Mouse (Mus musculus): Measurements from ENCODE around the gene Mlst8.
A peak's percentile ranks its signal among the peaks of the same experiment; 100 is the strongest.
"Not testable (repeated sequence)": the region's sequence is repeated elsewhere in the genome, so short reads cannot be mapped to it uniquely, and the experiment has no call there.

The Mlst8 gene

DNA sequence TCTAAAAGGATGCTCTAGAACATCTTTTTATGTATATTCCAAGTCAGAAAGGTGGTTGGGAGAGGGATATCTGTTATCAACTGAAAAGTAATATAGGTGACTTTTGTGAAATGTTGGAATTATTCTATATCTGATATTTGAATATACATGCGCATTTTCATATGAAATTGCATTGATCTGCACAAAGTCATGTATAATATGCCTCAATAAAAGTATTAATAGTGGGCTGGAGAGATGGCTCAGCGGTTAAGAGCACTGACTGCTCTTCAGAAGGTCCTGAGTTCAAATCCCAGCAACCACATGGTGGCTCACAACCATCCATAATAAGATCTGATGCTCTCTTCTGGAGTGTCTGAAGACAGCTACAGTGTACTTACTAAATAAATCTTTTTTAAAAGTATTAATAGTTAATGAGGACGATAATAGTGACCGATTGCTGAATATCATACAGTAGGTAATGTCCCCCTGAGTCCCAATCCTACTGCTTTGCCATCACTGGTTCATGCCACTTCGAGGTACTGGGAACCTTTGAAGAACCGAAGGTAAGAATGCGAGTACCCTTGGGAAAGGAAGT, 9.5 kb downstream of the Mlst8 start:
- no peak for DNase-seq (ENCODE audit: low read depth, low spot score)

DNA sequence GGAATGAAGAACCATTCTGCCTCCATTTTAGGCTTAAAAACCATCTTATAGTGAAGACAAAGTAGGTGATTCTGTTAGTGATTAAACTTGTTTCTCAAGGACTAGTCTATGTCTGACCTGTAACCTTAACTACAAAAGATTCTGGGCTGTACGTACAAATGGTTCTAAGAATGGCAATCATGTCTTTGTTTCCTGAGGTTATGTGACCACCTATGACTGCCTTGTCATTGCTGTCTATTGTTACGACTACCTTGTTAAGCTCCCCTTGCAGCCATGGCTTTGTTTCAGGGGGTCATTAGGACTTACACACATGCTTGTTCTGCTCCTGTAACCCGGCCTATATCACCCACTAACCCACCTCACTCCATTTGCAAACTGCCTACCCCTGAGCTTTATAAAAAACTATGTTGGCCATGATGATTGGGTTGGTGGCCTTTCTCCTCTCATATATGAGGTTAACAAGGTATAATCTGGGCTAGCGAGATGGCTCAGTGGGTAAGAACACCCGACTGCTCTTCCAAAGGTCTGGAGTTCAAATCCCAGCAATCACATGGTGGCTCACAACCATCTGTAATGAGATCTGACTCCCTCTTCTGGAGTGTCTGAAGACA, 10.1 kb downstream of the Mlst8 start:
- peak; percentile 62 for DNase-seq (ENCODE audit: low read depth, low spot score)

DNA sequence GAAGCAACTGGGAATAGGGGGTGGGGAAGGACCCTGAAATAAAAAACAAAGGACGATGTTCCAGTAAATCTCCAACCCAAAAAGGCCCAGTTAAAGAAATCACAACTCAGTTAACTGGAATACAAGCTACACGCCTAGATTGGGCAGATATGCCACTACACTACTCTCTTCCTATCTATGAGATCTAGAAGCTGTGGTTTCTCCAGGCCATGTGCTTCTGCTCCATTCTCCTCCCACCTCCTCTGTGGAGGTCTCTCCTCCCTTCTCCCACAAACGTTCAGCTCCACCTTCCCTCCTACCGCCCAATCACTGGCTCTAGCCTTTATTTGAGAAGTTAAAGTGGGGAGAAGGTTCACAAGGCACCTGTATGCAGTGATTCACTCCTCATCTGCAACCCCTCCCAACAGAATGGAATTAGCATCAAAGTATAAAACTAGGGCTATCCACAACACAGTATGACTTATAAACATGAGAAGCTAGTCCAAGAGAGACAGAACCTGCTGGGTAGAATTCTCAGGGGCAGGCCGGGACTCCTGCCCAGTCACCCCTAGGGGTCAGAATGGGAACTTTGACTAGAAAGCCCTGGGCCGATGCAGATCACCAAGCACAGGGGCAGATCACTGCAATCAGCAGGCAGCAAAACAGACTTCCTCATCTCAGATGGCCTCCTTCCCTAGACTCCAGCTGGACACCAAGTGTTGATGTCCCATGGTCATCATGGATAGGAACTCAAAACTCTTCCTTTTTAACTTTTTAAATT, 15.3 kb downstream of the Mlst8 start:
- DNase-seq (ENCODE audit: low read depth, low spot score), result peak; percentile 83

GRCm38 (mm10) chr17:24462932-24463331, 15.9 kb downstream of the Mlst8 start:
- no peak for DNase-seq (ENCODE audit: low read depth, low spot score)

DNA sequence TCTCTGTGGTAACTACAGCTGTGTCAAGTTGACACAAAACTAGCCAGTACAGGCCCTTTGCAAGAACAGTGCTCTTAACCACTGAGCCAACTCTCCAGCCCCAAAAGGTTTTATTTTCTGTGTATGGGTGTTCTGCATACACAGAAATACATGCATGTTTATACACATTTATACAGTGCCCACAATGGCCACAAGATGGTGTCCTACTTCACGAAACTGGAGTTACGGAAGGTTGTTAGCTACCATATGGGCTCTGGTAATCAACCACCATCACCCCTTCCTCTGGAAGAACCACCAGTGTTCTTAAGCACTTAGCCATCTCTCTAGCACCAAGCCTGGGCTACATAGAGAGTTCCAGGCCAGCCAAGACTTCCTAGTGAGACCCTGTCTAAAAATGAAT, 17.3 kb downstream of the Mlst8 start:
- DNase-seq (ENCODE audit: low read depth, low spot score), result peak; percentile 78

GRCm38 (mm10) chr17:24455523-24456206, 23.2 kb downstream of the Mlst8 start:
- DNase-seq (ENCODE audit: low read depth, low spot score), result not testable (repeated sequence)

DNA sequence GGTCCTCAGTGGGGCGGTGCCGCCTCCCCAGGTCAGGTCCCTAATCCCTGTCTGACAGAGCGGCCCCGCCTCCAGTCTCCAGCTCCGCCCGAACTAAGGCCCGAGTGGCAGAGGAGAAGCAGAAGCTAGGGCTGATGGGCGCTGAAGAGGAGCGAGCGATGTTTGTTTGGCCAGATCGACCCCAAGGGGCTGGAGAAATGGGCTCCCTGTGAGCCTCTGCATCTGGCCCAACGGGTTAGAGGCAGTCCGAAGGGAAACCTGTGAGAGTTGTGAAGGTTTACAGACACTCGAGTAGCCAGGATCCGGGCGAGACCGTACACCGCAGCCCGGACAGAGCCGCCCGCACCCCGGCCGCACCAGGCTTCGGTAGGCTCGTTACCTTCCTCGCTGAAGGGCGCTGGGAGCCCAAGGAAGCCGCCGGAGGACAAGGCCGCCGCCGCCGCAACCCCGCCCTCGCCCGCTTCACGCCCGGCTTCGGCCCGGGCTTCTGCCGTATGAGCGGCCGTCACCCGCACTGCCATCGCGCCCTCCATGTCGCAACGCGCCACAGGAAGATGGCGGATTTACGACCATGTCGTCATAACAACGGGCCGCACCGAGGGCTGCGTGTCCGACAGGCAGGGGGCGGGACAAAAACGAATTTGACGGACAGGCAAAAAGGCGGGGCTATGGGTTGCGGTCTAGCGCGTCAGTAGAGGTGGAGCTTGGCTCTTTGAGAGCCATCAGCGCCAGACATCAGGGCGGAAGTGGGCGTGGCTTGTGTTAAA, 23.9 kb downstream of the Mlst8 start:
- peak; percentile 100 for DNase-seq (ENCODE audit: low read depth, low spot score)

DNA sequence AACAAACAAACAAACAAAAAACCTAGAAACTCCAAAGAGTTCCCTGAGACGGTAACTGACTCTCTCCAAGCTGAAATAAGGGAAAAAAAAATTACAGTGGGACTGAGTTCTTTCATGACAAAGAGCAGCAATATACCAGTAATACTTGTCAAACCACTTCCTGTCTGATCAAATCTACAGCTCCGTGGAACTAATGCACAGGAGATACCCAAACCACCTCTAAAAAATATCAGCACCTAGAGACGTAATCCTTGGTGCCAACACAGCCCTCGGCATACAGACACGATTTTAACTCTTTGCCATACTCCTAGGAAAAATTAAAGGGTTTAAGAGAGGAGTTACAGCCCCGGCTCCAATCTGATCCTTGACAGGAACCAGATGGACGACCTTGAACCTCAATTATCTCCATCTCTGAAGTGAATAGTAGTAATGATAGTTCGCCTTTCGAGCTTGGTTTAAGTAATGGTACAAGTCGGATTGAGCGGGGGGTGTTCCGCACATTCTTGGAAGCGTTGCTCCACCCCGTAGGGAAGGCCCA, 24.6 kb downstream of the Mlst8 start:
- no peak for DNase-seq (ENCODE audit: low read depth, low spot score)

DNA sequence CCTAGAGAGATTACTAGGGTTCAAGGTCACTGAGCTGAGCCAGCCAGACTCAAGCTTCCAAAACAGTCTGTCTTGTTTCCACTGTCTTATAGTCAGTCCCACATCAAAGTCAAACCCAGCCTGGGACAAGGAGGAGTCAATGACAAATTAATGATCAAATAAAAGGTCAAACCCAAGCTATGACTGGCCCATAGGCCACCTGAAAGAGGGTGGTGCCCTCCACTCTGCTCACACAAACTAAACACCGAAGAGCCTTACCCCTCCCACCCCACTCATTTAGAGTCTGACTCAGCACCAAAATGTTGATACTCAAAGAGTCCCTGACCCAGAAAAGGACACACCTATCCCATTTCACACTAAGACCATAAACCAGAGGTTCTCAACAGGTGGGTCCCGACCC, 25.5 kb downstream of the Mlst8 start:
- no peak for DNase-seq (ENCODE audit: low read depth, low spot score)

DNA sequence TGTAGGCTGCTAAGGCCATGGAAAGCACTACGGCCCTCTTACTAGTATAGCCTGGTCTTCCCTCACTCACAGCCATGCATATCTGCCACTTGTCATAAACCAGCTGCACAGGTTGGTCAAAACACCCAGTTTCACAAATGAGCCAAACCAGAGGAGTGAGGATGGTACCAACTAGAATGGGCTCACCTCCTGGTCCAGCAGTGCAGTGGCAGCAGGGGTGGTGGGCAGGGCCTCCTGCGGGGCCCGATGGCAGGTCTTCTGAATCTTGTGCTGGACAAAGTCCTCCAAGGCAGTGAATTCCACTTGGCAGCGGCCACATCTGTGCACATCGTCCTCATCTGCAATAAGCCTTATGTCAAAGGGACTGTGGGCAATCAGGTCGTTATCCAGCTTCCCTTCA, 27.7 kb downstream of the Mlst8 start:
- no peak for DNase-seq (ENCODE audit: low read depth, low spot score)

- no peak for DNase-seq (ENCODE audit: low read depth, low spot score)
These were observed 29.4 kb downstream of the Mlst8 start for GRCm38 (mm10) chr17:24449507-24449906.

GRCm38 (mm10) chr17:24446590-24446989, 32.3 kb downstream of the Mlst8 start:
- no peak for DNase-seq (ENCODE audit: low read depth, low spot score)

GRCm38 (mm10) chr17:24443409-24443808, 35.5 kb downstream of the Mlst8 start:
- DNase-seq (ENCODE audit: low read depth, low spot score), result no peak

GRCm38 (mm10) chr17:24442632-24443155, 36.2 kb downstream of the Mlst8 start, which contains the start of gene Dnase1l2:
TSS of gene Dnase1l2 (minus strand) at chr17:24443105.
- no peak for DNase-seq (ENCODE audit: low read depth, low spot score)

DNA sequence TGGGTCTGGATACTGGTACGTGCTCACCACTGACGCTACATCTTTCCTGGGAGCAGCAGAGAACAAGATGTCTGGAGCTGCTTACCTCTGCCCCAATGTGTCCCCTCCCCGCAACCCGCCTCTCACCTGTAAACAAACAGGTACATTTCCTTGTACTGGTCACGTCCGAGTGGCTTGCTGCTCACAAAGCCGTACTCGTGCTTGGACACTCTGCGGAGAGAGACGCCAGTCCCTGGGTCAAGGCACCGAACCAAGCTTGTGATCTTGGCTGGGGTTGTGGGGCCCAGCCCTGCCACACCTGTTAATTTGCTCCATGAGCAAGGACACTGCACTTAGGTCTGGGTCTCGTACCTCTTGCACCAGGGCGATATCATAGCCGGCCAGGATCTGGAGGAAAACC, 36.8 kb downstream of the Mlst8 start:
- no peak for DNase-seq (ENCODE audit: low read depth, low spot score)

DNA sequence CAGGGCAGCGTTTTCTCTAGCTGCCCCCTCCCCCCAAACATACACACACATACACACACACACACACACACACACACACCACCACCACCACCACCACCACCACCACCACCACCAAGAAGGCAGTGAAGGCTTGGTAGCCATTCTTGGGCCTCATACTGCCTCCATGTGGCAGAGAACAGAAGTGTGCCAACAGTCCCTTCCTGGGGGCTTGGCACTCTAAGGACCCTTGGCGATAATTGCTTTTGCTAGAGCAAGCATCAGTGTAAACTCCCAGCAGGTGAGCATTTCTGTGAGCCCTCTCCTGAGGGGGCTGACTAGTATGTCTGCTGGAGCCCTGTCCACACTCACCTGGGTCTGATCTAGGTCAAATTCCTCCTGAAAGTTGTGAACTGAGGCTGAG, 37.7 kb downstream of the Mlst8 start:
- peak; percentile 60 for DNase-seq (ENCODE audit: low read depth, low spot score)

DNA sequence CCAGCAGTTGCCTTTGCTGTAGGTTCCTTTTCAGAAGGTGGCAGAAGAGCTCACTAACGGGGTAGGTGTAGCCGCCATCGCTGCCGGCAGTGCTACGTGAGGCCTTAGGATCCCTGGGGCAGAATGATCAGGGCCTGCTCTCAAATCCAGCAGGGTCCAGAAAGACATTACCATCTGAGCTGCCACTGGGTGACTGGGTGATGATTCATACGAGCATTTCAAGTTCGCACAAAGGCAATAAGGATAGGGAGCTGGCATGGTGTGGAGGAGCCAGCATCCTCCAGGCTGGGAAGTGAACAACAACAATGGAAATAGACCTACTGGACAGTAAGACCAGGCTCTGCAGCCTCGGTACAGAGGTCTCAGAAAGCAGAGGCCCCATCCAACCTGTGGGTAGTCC, 38.5 kb downstream of the Mlst8 start:
- no peak for DNase-seq (ENCODE audit: low read depth, low spot score)

- peak; percentile 55 for DNase-seq (ENCODE audit: low read depth, low spot score)
These were observed 41.9 kb downstream of the Mlst8 start for GRCm38 (mm10) chr17:24437016-24437415.

DNA sequence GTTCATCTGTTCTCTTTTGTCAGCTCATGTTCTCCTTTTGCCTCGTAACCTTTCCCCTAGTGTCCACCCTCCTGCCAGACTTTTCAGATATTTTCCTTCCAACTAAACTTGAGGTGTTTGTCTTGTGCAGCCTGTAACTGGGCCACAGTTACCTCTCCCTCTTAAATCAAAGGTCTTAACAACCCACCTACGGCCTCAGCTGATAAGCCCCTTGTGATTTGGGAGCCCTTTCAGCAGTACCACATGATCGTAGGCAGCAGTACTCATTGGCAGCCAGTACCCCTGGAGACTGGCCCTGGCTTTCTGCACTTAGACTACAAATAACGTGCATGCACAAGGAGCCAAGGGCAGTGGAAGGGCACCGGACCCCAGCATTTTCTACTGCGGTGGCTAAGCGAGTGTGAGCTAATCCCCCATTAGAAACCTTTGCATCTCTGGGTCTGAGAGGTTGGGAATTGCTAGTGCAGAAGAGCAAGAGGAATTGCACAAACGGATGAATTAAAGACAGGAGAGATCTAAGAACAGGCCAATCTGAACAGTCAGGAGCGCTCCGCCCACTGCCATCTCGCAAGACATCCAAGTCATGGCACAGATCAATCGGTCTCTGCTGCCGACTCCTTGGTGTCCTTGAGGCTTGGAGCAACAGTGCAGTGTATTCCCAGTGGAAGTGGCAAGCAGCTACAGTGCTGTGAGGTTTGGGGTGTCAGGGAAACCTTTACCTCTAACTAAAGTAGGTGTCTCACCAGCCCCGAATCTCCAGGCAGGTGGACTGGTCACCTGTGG, 49.5 kb downstream of the Mlst8 start:
- no peak for DNase-seq (ENCODE audit: low read depth, low spot score)

DNA sequence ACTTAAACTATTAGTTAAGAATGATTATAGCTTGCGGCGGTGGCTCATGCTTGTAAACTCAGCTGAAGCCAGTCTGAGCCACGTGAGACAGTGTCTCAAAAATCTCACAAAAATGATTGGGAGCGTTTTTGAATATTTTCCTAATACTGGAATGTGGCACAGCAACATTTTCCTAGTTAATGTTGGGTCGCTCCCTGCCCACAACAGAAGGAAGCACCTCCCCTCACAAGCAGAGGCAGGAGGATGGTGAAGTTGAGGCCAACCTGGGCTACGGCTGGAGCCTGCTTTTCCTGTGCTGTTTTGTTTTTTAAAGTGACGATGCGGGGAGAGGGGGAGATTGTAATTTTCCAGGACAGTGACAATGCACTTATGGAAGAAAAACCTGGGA, 51.7 kb downstream of the Mlst8 start:
- peak; percentile 59 for DNase-seq (ENCODE audit: low read depth, low spot score)
